Mouse (Mus musculus) megakaryocyte, embryonic 14.5 days (primary cell): ENCODE results near the gene Tmem81.

Source experiments
- FLI1 ChIP-seq: IDR thresholded peaks from 2 replicates; pipeline ENCODE4 v1.6.1; 2012; ENCODE audit warnings: low read length, inconsistent platforms, mixed read lengths
- GATA1 ChIP-seq: IDR thresholded peaks from 3 replicates; pipeline ENCODE4 v1.6.1; 2012; ENCODE audit warnings: mixed read lengths, low read length, inconsistent platforms, borderline replicate concordance

DNA sequence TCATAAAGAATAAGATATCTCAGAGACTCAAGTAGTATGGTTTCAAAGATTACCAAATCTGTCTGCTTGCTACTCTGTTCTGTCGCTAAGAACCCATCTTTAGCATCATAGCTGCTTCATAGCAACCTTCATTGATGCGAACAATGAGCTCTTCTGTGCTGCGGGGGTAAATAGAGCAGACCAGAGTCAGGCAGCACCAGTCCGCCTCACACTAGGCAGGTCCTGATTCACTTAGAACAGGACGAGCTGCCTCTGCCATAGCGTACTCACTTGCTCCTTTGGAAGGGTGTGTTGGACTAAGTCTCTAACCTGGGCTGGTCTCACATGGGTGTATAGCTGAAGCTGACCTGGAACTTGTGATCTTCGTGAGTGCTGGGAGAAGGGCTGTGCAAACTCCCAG, at the start of gene Tmem81:
- TF ChIP-seq FLI1 (no peak), GATA1 (no peak)
